Mouse (Mus musculus): ENCODE results near the gene B3gat3. TPM values are rescaled to one million over a fixed set of nuclear protein-coding genes. Genes with fewer than 3 reads are reported as not detected.

B3gat3 gene
- polyA plus RNA-seq, 1 experiment from 2014 or later: 40.0 TPM

- Histone ChIP-seq H3K27me3 (replicated peaks) (no peaks in the 10 kb centered on the region), H3K36me3 (peaks cover 69% of the 10 kb centered on the region), H3K4me3 (replicated peaks) (no peak overlapping the region), H3K9me3 (no peaks in the 10 kb centered on the region), H3K27ac (no peak overlapping the region), H3K9ac (no peak overlapping the region), H3K4me1 (replicated peaks) (no peaks in the 10 kb centered on the region), H3K4me2 (replicated peaks) (no peak overlapping the region)
- 90% methylated on average over 6 of the region's 6 CpGs for WGBS
- ATAC-seq: no peak
Measured at GRCm38 (mm10) chr19:8908531-8908930, 11.6 kb upstream of the B3gat3 start.

- no peak for ATAC-seq
- no peak overlapping the region for H3K4me2 ChIP-seq (replicated peaks)
- H3K27ac ChIP-seq: no peak overlapping the region
- no peak overlapping the region for H3K4me3 ChIP-seq (replicated peaks)
- WGBS: 92% methylated on average over 5 of the region's 5 CpGs
- no peaks in the 10 kb centered on the region for H3K9me3 ChIP-seq
- H3K36me3 ChIP-seq: peaks cover 81% of the 10 kb centered on the region
- no peak overlapping the region for H3K9ac ChIP-seq
- no peaks in the 10 kb centered on the region for H3K4me1 ChIP-seq (replicated peaks)
- H3K27me3 ChIP-seq (replicated peaks): no peaks in the 10 kb centered on the region
Measured at GRCm38 (mm10) chr19:8911810-8912209, 8.4 kb upstream of the B3gat3 start.

- no peak for ATAC-seq
- Histone ChIP-seq H3K27me3 (replicated peaks) (no peaks in the 10 kb centered on the region), H3K9me3 (no peaks in the 10 kb centered on the region), H3K4me3 (replicated peaks) (no peak overlapping the region), H3K27ac (no peak overlapping the region), H3K4me1 (replicated peaks) (no peaks in the 10 kb centered on the region), H3K9ac (no peak overlapping the region), H3K4me2 (replicated peaks) (no peak overlapping the region), H3K36me3 (peaks cover 62% of the 10 kb centered on the region)
- WGBS: 95% methylated on average over 3 of the region's 3 CpGs
Measured at GRCm38 (mm10) chr19:8914212-8914611, 6.0 kb upstream of the B3gat3 start.

GRCm38 (mm10) chr19:8919000-8919399 is 1.2 kb upstream of the B3gat3 start:
- H3K27me3 ChIP-seq (replicated peaks): no peaks in the 10 kb centered on the region
- WGBS: 89% methylated on average over 3 of the region's 3 CpGs
- peaks cover 25% of the 10 kb centered on the region for H3K36me3 ChIP-seq
- H3K27ac ChIP-seq: no peak overlapping the region
- ATAC-seq: no peak
- no peak overlapping the region for H3K4me2 ChIP-seq (replicated peaks)
- no peaks in the 10 kb centered on the region; the same call in 1 of the 2 replicates for H3K4me1 ChIP-seq (replicated peaks)
- H3K9me3 ChIP-seq: no peaks in the 10 kb centered on the region
- H3K9ac ChIP-seq: no peak overlapping the region
- no peak overlapping the region for H3K4me3 ChIP-seq (replicated peaks)

- 65% methylated on average over 6 of the region's 6 CpGs for WGBS
- H3K9ac ChIP-seq: 0 out of 2 replicates have a peak overlapping the region, but pooled peaks have one; percentile 85
Measured at GRCm38 (mm10) chr19:8919684-8920072, 496 bp upstream of the B3gat3 start.

GRCm38 (mm10) chr19:8920836-8921291 is 690 bp downstream of the B3gat3 start:
- Histone ChIP-seq H3K27ac (peak overlapping the region; percentile 92), H3K4me2 (replicated peaks) (peak overlapping the region; percentile 75), H3K9ac (peak overlapping the region; percentile 85), H3K4me3 (replicated peaks) (peak overlapping the region; percentile 87), H3K27me3 (replicated peaks) (no peaks in the 10 kb centered on the region), H3K36me3 (peaks cover 13% of the 10 kb centered on the region), H3K9me3 (no peaks in the 10 kb centered on the region), H3K4me1 (replicated peaks) (no peaks in the 10 kb centered on the region; the same call in 1 of the 2 replicates)
- peak; percentile 7 for ATAC-seq
- 1% methylated on average over 6 of the region's 6 CpGs for WGBS

More at GRCm38 (mm10) chr19:8919684-8920072, 496 bp upstream of the B3gat3 start:
- Histone ChIP-seq H3K27ac (peak overlapping the region; percentile 92), H3K27me3 (replicated peaks) (no peaks in the 10 kb centered on the region), H3K4me2 (replicated peaks) (peak overlapping the region; percentile 75), H3K36me3 (peaks cover 19% of the 10 kb centered on the region), H3K4me1 (replicated peaks) (no peaks in the 10 kb centered on the region; the same call in 1 of the 2 replicates), H3K4me3 (replicated peaks) (no peak overlapping the region; the same call in 1 of the 2 replicates), H3K9me3 (no peaks in the 10 kb centered on the region)
- no peak for ATAC-seq

- Histone ChIP-seq H3K4me2 (replicated peaks) (peak overlapping the region; percentile 75), H3K9me3 (no peaks in the 10 kb centered on the region), H3K27ac (no peak overlapping the region), H3K36me3 (0 out of 2 replicates have a peak, but pooled peaks cover 7% of the 10 kb centered on the region), H3K27me3 (replicated peaks) (no peaks in the 10 kb centered on the region), H3K9ac (0 out of 2 replicates have a peak overlapping the region, but pooled peaks have one; percentile 34), H3K4me3 (replicated peaks) (0 out of 2 replicates have a peak overlapping the region, but pooled peaks have one; percentile 87), H3K4me1 (replicated peaks) (no peaks in the 10 kb centered on the region; the same call in 1 of the 2 replicates)
- no peak for ATAC-seq
- 75% methylated on average over 9 of the region's 9 CpGs for WGBS
Measured at GRCm38 (mm10) chr19:8921741-8922140, 1.6 kb downstream of the B3gat3 start.

GRCm38 (mm10) chr19:8926766-8927165 is 6.6 kb downstream of the B3gat3 start:
- Histone ChIP-seq H3K27me3 (replicated peaks) (no peaks in the 10 kb centered on the region), H3K4me1 (replicated peaks) (peaks cover 20% of the 10 kb centered on the region), H3K4me2 (replicated peaks) (no peak overlapping the region), H3K36me3 (0 out of 2 replicates have a peak, but pooled peaks cover 4% of the 10 kb centered on the region), H3K27ac (no peak overlapping the region), H3K9me3 (no peaks in the 10 kb centered on the region), H3K9ac (no peak overlapping the region), H3K4me3 (replicated peaks) (no peak overlapping the region)
- 83% methylated on average over 2 of the region's 2 CpGs for WGBS
- ATAC-seq: no peak

GRCm38 (mm10) chr19:8927891-8928525 is 7.8 kb downstream of the B3gat3 start:
- Histone ChIP-seq H3K36me3 (0 out of 2 replicates have a peak, but pooled peaks cover 4% of the 10 kb centered on the region), H3K4me1 (replicated peaks) (peaks cover 20% of the 10 kb centered on the region), H3K27ac (no peak overlapping the region), H3K27me3 (replicated peaks) (no peaks in the 10 kb centered on the region), H3K4me3 (replicated peaks) (no peak overlapping the region), H3K9me3 (no peaks in the 10 kb centered on the region), H3K4me2 (replicated peaks) (no peak overlapping the region), H3K9ac (no peak overlapping the region)
- WGBS: 82% methylated on average over 12 of the region's 12 CpGs
- no peak for ATAC-seq

- Histone ChIP-seq H3K36me3 (peaks cover 6% of the 10 kb centered on the region; the same call in 1 of the 2 replicates), H3K9me3 (no peaks in the 10 kb centered on the region), H3K4me3 (replicated peaks) (peak overlapping the region; percentile 88), H3K4me1 (replicated peaks) (peaks cover 20% of the 10 kb centered on the region), H3K27ac (peak overlapping the region; percentile 91), H3K9ac (peak overlapping the region; percentile 88), H3K27me3 (replicated peaks) (no peaks in the 10 kb centered on the region), H3K4me2 (replicated peaks) (peak overlapping the region; percentile 83)
- ATAC-seq: peak; percentile 30
- WGBS: 24% methylated on average over 16 of the region's 16 CpGs
Measured at GRCm38 (mm10) chr19:8928689-8929223, 8.6 kb downstream of the B3gat3 start.

- no peaks in the 10 kb centered on the region for H3K9me3 ChIP-seq
- peaks cover 10% of the 10 kb centered on the region; the same call in 1 of the 2 replicates for H3K36me3 ChIP-seq
- H3K27ac ChIP-seq: peak within 1 kb of the TSS; percentile 91
- H3K4me3 ChIP-seq (replicated peaks): peak within 1 kb of the TSS; percentile 88
- H3K9ac ChIP-seq: peak within 1 kb of the TSS; percentile 88
- H3K27me3 ChIP-seq (replicated peaks): no peaks in the 10 kb centered on the region
- peaks cover 20% of the 10 kb centered on the region for H3K4me1 ChIP-seq (replicated peaks)
- peak; percentile 87 for ATAC-seq
- under 1% methylated on average over 74 of the region's 74 CpGs for whole genome bisulfite sequencing
- H3K4me2 ChIP-seq (replicated peaks): peak within 1 kb of the TSS; percentile 83
Measured at GRCm38 (mm10) chr19:8929224-8930088, 9.3 kb downstream of the B3gat3 start, which contains the start of the genes Rom1 and Eml3. Rom1 (minus strand) TSS chr19:8929356. Eml3 (plus strand) TSS chr19:8929552.

- ATAC-seq: peak; percentile 11; the same call in 1 of the 2 replicates
- peaks cover 20% of the 10 kb centered on the region for H3K4me1 ChIP-seq (replicated peaks)
- no peaks in the 10 kb centered on the region for H3K9me3 ChIP-seq
- peak overlapping the region; percentile 83 for H3K4me2 ChIP-seq (replicated peaks)
- H3K4me3 ChIP-seq (replicated peaks): peak overlapping the region; percentile 88
- H3K27ac ChIP-seq: peak overlapping the region; percentile 91
- no peaks in the 10 kb centered on the region for H3K27me3 ChIP-seq (replicated peaks)
- peaks cover 10% of the 10 kb centered on the region; the same call in 1 of the 2 replicates for H3K36me3 ChIP-seq
- peak overlapping the region; percentile 88 for H3K9ac ChIP-seq
- WGBS: 2% methylated on average over 11 of the region's 11 CpGs
Measured at GRCm38 (mm10) chr19:8930117-8930516, 9.9 kb downstream of the B3gat3 start.
